Comparison of ENCODE assay signal across 8 mouse cellular contexts in genomic region chr2:152105318-152106224, GRCm38 (mm10). TPM values are rescaled to one million over a fixed set of nuclear protein-coding genes. Genes with fewer than 3 reads are reported as not detected.
DNase-seq lines count a peak whose midpoint lies in the region; ATAC-seq and TF ChIP-seq lines count a peak whose summit lies in the region.

Srxn1 (plus strand) TSS chr2:152105516.

- H3K4me2 ChIP-seq in forebrain, embryonic 11.5 days (ENCODE audit: low read depth, low read length, severe bottlenecking): peak within 1 kb of the TSS; percentile 89
- H3K4me2 ChIP-seq in heart, embryonic 15.5 days: peak within 1 kb of the TSS; percentile 88
- H3K4me2 ChIP-seq in liver, embryonic 15.5 days: peak within 1 kb of the TSS; percentile 90
- H3K4me2 ChIP-seq in neural tube, embryonic 11.5 days (ENCODE audit: low read depth): peak within 1 kb of the TSS; percentile 64
- H3K4me2 ChIP-seq in stomach, embryonic 16.5 days (ENCODE audit: low read depth, low read length): peak within 1 kb of the TSS; percentile 84

- H3K4me3 ChIP-seq in E14TG2a.4 (replicated peaks; ENCODE audit: low read length): peak within 1 kb of the TSS; percentile 89
- peak within 1 kb of the TSS; percentile 65 for H3K4me3 ChIP-seq in forebrain, embryonic 11.5 days (ENCODE audit: low read depth, low read length)
- H3K4me3 ChIP-seq in heart, embryonic 15.5 days: peak within 1 kb of the TSS; percentile 68
- H3K4me3 ChIP-seq in liver, embryonic 15.5 days (replicated peaks): peak within 1 kb of the TSS; percentile 73
- H3K4me3 ChIP-seq in neural tube, embryonic 11.5 days (ENCODE audit: low read depth, low read length): peak within 1 kb of the TSS; percentile 60
- H3K4me3 ChIP-seq in stomach, embryonic 16.5 days (replicated peaks; ENCODE audit: low read length): peak within 1 kb of the TSS; percentile 79

- ATAC-seq in forebrain, embryonic 11.5 days (replicated peaks; ENCODE audit: low FRiP score): peak; percentile 91
- peak; percentile 85 for ATAC-seq in heart, embryonic 15.5 days (replicated peaks; ENCODE audit: insufficient number of reproducible peaks, insufficient read depth, low FRiP score, low read depth)
- ATAC-seq in liver, embryonic 15.5 days (ENCODE audit: insufficient read depth): peak; percentile 97
- peak; percentile 85 for ATAC-seq in neural tube, embryonic 11.5 days (ENCODE audit: insufficient read depth, low FRiP score, low TSS enrichment)
- ATAC-seq in stomach, embryonic 16.5 days (ENCODE audit: insufficient read depth, low FRiP score): peak; percentile 91

- WGBS in forebrain, embryonic 11.5 days: 2% methylated on average over 76 of the region's 84 CpGs
- 1% methylated on average over 84 of the region's 84 CpGs for WGBS in heart, embryonic 15.5 days
- 1% methylated on average over 84 of the region's 84 CpGs for WGBS in liver, embryonic 15.5 days (ENCODE audit: insufficient replicate concordance)
- under 1% methylated on average over 70 of the region's 84 CpGs for WGBS in neural tube, embryonic 11.5 days
- 1% methylated on average over 83 of the region's 84 CpGs for WGBS in stomach, embryonic 16.5 days

- H3K4me1 ChIP-seq in E14TG2a.4 (replicated peaks; ENCODE audit: low read depth, low read length): peaks cover 52% of the 10 kb centered on the region
- H3K4me1 ChIP-seq in forebrain, embryonic 11.5 days (replicated peaks; ENCODE audit: control insufficient read depth, insufficient read depth, low read length): peaks cover 7% of the 10 kb centered on the region; the same call in 1 of the 2 replicates
- H3K4me1 ChIP-seq in heart, embryonic 15.5 days (replicated peaks): peaks cover 12% of the 10 kb centered on the region
- peaks cover 23% of the 10 kb centered on the region for H3K4me1 ChIP-seq in liver, embryonic 15.5 days (replicated peaks)
- H3K4me1 ChIP-seq in neural tube, embryonic 11.5 days (ENCODE audit: control insufficient read depth, insufficient read depth, low read length): peaks cover 6% of the 10 kb centered on the region
- H3K4me1 ChIP-seq in stomach, embryonic 16.5 days (ENCODE audit: control insufficient read depth, insufficient read depth, low read length): peaks cover 5% of the 10 kb centered on the region; the same call in 1 of the 2 replicates

- H3K27ac ChIP-seq in forebrain, embryonic 11.5 days (ENCODE audit: low read depth, low read length): peak within 1 kb of the TSS; percentile 25; the same call in 1 of the 2 replicates
- H3K27ac ChIP-seq in heart, embryonic 15.5 days: 0 out of 2 replicates have a peak within 1 kb of the TSS, but pooled peaks have one; percentile 28
- peak within 1 kb of the TSS; percentile 92 for H3K27ac ChIP-seq in liver, embryonic 15.5 days (replicated peaks)
- peak within 1 kb of the TSS; percentile 30; the same call in 1 of the 2 replicates for H3K27ac ChIP-seq in neural tube, embryonic 11.5 days (ENCODE audit: low read depth, low read length)
- 0 out of 2 replicates have a peak within 1 kb of the TSS, but pooled peaks have one; percentile 34 for H3K27ac ChIP-seq in stomach, embryonic 16.5 days (ENCODE audit: low read length)

- H3K9me3 ChIP-seq in E14TG2a.4 (ENCODE audit: low read length): peaks cover 7% of the 10 kb centered on the region
- H3K9me3 ChIP-seq in forebrain, embryonic 11.5 days (ENCODE audit: control insufficient read depth, low read length): no peaks in the 10 kb centered on the region
- H3K9me3 ChIP-seq in heart, embryonic 15.5 days (replicated peaks): no peaks in the 10 kb centered on the region
- no peaks in the 10 kb centered on the region for H3K9me3 ChIP-seq in liver, embryonic 15.5 days (replicated peaks)
- H3K9me3 ChIP-seq in neural tube, embryonic 11.5 days (ENCODE audit: control insufficient read depth, low read length): 0 out of 2 replicates have a peak, but pooled peaks cover 3% of the 10 kb centered on the region
- H3K9me3 ChIP-seq in stomach, embryonic 16.5 days (replicated peaks; ENCODE audit: control insufficient read depth, low read length): no peaks in the 10 kb centered on the region

- peak within 1 kb of the TSS; percentile 86 for H3K9ac ChIP-seq in forebrain, embryonic 11.5 days (ENCODE audit: low read length)
- peak within 1 kb of the TSS; percentile 71 for H3K9ac ChIP-seq in heart, embryonic 15.5 days
- H3K9ac ChIP-seq in liver, embryonic 15.5 days: peak within 1 kb of the TSS; percentile 90
- peak within 1 kb of the TSS; percentile 64 for H3K9ac ChIP-seq in neural tube, embryonic 11.5 days (ENCODE audit: low read length)
- H3K9ac ChIP-seq in stomach, embryonic 16.5 days (ENCODE audit: low read length): peak within 1 kb of the TSS; percentile 89

- peaks cover 23% of the 10 kb centered on the region for H3K27me3 ChIP-seq in E14TG2a.4 (ENCODE audit: insufficient read depth, low read length)
- H3K27me3 ChIP-seq in forebrain, embryonic 11.5 days (ENCODE audit: control insufficient read depth, insufficient read depth, low read length): no peaks in the 10 kb centered on the region; the same call in 1 of the 2 replicates
- H3K27me3 ChIP-seq in heart, embryonic 15.5 days: peaks cover 13% of the 10 kb centered on the region
- H3K27me3 ChIP-seq in liver, embryonic 15.5 days: peaks cover 30% of the 10 kb centered on the region
- no peaks in the 10 kb centered on the region for H3K27me3 ChIP-seq in neural tube, embryonic 11.5 days (ENCODE audit: control insufficient read depth, insufficient read depth, low read length)
- H3K27me3 ChIP-seq in stomach, embryonic 16.5 days (ENCODE audit: control insufficient read depth, insufficient read depth, low read length): no peaks in the 10 kb centered on the region

- H3K36me3 ChIP-seq in E14TG2a.4 (ENCODE audit: insufficient read depth, low read length): peaks cover 41% of the 10 kb centered on the region
- H3K36me3 ChIP-seq in forebrain, embryonic 11.5 days (ENCODE audit: control insufficient read depth, insufficient read depth, low read length): no peaks in the 10 kb centered on the region
- no peaks in the 10 kb centered on the region for H3K36me3 ChIP-seq in heart, embryonic 15.5 days
- H3K36me3 ChIP-seq in liver, embryonic 15.5 days (replicated peaks): peaks cover 29% of the 10 kb centered on the region; the same call in 1 of the 2 replicates
- H3K36me3 ChIP-seq in neural tube, embryonic 11.5 days (ENCODE audit: control insufficient read depth, insufficient read depth, low read length): no peaks in the 10 kb centered on the region
- H3K36me3 ChIP-seq in stomach, embryonic 16.5 days (ENCODE audit: control insufficient read depth, insufficient read depth, low read length): no peaks in the 10 kb centered on the region

- no peak for TF ChIP-seq CTCF in E14TG2a.4 (conservative IDR thresholded peaks at IDR 0.05; ENCODE audit: low read length)

- peak; percentile 86 for DNase-seq in c-Kit-positive CD71-positive TER-119-positive erythroid progenitor cells, embryonic 14.5 days (ENCODE audit: low spot score)
- DNase-seq in forebrain, embryonic 11.5 days (ENCODE audit: low spot score): peak; percentile 91
- DNase-seq in kidney, postnatal 25 days: peak; percentile 86 to 94
- peak; percentile 88 for DNase-seq in neural tube, embryonic 11.5 days (ENCODE audit: low spot score)

RNA-seq across cellular contexts. Expression of gene Srxn1, which starts in this region (rescaled TPM):
- 14.3 and 15.0 TPM in 2 replicates for polyA plus RNA-seq in forebrain, embryonic 11.5 days (2014; fragmentation: Nextera tagmentation; extraction: Ambion mirVana)
- polyA plus RNA-seq in heart, embryonic 15.5 days (2015; fragmentation: Nextera tagmentation; extraction: Ambion mirVana): 5.3 and 10.3 TPM in 2 replicates
- 11.1 and 11.6 TPM in 2 replicates for polyA plus RNA-seq in liver, embryonic 15.5 days (2015; fragmentation: Nextera tagmentation; extraction: Ambion mirVana)
- 17.5 and 18.8 TPM in 2 replicates for polyA plus RNA-seq in neural tube, embryonic 11.5 days (2014; fragmentation: Nextera tagmentation; extraction: Ambion mirVana)
- polyA plus RNA-seq in stomach, embryonic 16.5 days (2015; fragmentation: Nextera tagmentation; extraction: Ambion mirVana): 13.8 and 14.4 TPM in 2 replicates

Comparison
In these comparisons a context has a peak if more than half of its experiments do, and no peak if none do; other contexts are left out.
1. Peak in every context shown above with its lines: DNase-seq, ATAC-seq, H3K4me3 ChIP-seq and H3K27ac ChIP-seq.
2. H3K27ac ChIP-seq: peak in every context shown above with its lines; median percentile 92 in liver, embryonic 15.5 days; 34 in stomach, embryonic 16.5 days; 30 in neural tube, embryonic 11.5 days; 28 in heart, embryonic 15.5 days; 25 in forebrain, embryonic 11.5 days.